Mouse (Mus musculus) urinary bladder, postnatal 36 days (tissue): ENCODE results near the gene Olfr532.
"Not testable (repeated sequence)": the region's sequence is repeated elsewhere in the genome, so short reads cannot be mapped to it uniquely, and the experiment has no call there.

Experiments
- DNase-seq, 2 experiments: peaks; one replicate each; pipeline ENCODE4 v3.0.0; 2022; ENCODE audit warnings: low spot score in 2 of 2, mixed read lengths in 1 of 2

The Olfr532 gene

GRCm38 (mm10) chr7:140421539-140421938 lies at the start of gene Olfr532:
TSS of gene Olfr532 (minus strand) at chr7:140421639.
- no peak for DNase-seq

- DNase-seq: not testable (repeated sequence)
Observed at GRCm38 (mm10) chr7:140463070-140463469, 41.6 kb upstream of the Olfr532 start, which contains the start of gene Olfr533. TSS of gene Olfr533 (plus strand) at chr7:140463370.

DNA sequence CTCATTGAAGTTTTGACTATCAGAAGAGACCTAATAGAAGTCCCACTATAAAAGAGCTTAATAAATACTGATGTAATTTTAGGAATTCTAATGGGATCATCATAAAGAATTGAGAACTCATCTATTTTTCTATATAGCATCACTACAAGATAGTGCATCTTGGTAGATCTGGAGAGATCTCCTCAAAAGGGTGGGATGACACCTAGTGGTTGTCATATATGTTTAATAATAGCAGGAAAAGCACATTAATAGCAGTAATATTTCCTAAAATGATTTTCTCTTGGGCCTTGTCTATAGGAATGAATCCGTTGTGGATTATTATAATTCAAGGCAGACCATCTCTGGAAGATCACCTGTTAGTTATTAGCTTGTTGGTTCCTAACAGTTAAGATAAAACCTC lies 21.7 kb upstream of the Olfr532 start:
- no peak for DNase-seq

DNA sequence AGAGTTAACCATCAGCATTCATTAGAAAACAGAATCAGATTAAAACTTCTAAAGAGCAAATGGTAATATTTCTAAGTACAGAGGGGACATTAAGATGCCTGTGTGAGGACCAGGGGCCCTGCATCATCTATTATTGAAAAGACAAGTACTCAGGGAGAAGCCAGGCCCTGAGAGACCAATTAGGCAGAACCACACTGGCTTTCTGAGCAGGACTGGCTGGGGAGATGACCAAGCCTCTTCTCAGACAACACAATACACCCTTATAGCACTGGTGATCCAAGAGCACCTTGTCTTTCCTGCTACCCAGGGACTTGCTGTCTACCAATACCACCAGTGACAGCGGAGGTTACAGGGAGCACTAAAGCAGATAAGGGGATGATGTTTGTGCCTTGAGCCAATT lies 18.6 kb downstream of the Olfr532 start, which contains the start of gene Olfr531:
Gene Olfr531 (minus strand): TSS at position 101 of the 400 bp plus-strand sequence.
- no peak for DNase-seq

GRCm38 (mm10) chr7:140376911-140377310 lies 44.5 kb downstream of the Olfr532 start:
- DNase-seq: no peak

DNA sequence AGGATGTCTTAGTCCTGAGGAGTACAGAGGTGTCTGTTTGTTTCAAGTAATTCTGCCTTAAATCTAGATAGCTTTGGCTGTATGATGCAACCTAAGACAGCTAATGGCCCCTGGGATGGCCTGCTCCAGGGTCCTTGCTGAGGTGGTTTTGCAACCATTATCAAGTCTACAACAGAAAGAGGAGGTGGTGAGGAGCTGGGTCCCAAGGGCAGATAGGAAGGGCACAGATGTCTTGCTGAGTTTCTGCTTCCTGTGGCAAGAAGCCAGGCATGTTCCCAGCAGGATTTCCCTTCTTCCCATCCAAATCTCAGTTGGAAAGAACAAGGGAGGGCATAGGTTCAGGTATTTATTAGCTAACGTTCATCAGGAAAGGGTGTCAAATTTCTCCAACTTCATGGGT lies 45.2 kb downstream of the Olfr532 start, which contains the start of gene Olfr530:
Gene Olfr530 (minus strand): TSS at position 101 of the 400 bp plus-strand sequence.
- no peak for DNase-seq

- DNase-seq: no peak
Observed at GRCm38 (mm10) chr7:140374300-140374699, 47.1 kb downstream of the Olfr532 start.
